Mouse (Mus musculus) midbrain, embryonic 16.5 days (tissue): ENCODE data around the gene Col8a1. TPM values are rescaled to one million over a fixed set of nuclear protein-coding genes. Genes with fewer than 3 reads are reported as not detected.

Experiments used
- ATAC-seq: fragments of 200-750 bp; cut with Nextera tagmentation; 2 replicates; pipeline ENCODE4 v1.8.0; 2017; ENCODE audit warnings: moderate TSS enrichment
- H3K27ac ChIP-seq: fragments of 300-500 bp; sonication (generic); 2 replicates; pipeline ENCODE4 v1.5.1; 2014; ENCODE audit warnings: mild to moderate bottlenecking, low read length, mixed read lengths
- H3K27me3 ChIP-seq: fragments of 300-500 bp; sonication (generic); 2 replicates; pipeline ENCODE4 v1.6.1; 2014; ENCODE audit warnings: low read depth, low read length, mixed read lengths; ENCODE audit not compliant: control insufficient read depth, insufficient read depth
- H3K36me3 ChIP-seq: fragments of 300-500 bp; sonication (generic); 2 replicates; pipeline ENCODE4 v1.6.1; 2014; ENCODE audit warnings: mild to moderate bottlenecking, low read length, moderate library complexity, mixed read lengths; ENCODE audit not compliant: control insufficient read depth, insufficient read depth
- H3K4me1 ChIP-seq: fragments of 300-500 bp; sonication (generic); 2 replicates; pipeline ENCODE4 v1.6.1; 2014; ENCODE audit warnings: mild to moderate bottlenecking, low read length, mixed read lengths; ENCODE audit not compliant: control insufficient read depth, insufficient read depth
- H3K4me2 ChIP-seq: fragments of 300-500 bp; sonication (generic); 2 replicates; pipeline ENCODE4 v1.6.1; 2014; ENCODE audit warnings: mild to moderate bottlenecking, low read length, mixed read lengths
- H3K4me3 ChIP-seq: fragments of 300-500 bp; sonication (generic); 2 replicates; pipeline ENCODE4 v1.5.1; 2014; ENCODE audit warnings: low read depth, mild to moderate bottlenecking, low read length, moderate library complexity, mixed read lengths
- H3K9ac ChIP-seq: fragments of 300-500 bp; sonication (generic); 2 replicates; pipeline ENCODE4 v1.6.1; 2014; ENCODE audit warnings: low read depth, low read length, mixed read lengths
- H3K9me3 ChIP-seq: fragments of 300-500 bp; sonication (generic); replicated peaks from 2 replicates; pipeline ENCODE4 v1.6.1; 2014; ENCODE audit warnings: mild to moderate bottlenecking, low read length, mixed read lengths; ENCODE audit not compliant: control insufficient read depth, poor library complexity, severe bottlenecking
- WGBS: fragments of 180-500 bp; shearing (Covaris S2); extraction: QIAGEN DNeasy Blood & Tissue Kit; methylation state at CpG from one replicate; pipeline ENCODE4 v1.1.7; 2014; 5-methylcytosine and 5-hydroxymethylcytosine counted together
- polyA plus RNA-seq: library from polyadenylated mRNA; unstranded; fragments of >200 nt; fragmentation: Nextera tagmentation; extraction: Ambion mirVana; gene quantifications from 2 replicates; pipeline ENCODE4 v1.2.1, GENCODE M21; 2015

Gene Col8a1
- polyA plus RNA-seq, 1 experiment from 2014 or later, result 4.8 TPM

DNA sequence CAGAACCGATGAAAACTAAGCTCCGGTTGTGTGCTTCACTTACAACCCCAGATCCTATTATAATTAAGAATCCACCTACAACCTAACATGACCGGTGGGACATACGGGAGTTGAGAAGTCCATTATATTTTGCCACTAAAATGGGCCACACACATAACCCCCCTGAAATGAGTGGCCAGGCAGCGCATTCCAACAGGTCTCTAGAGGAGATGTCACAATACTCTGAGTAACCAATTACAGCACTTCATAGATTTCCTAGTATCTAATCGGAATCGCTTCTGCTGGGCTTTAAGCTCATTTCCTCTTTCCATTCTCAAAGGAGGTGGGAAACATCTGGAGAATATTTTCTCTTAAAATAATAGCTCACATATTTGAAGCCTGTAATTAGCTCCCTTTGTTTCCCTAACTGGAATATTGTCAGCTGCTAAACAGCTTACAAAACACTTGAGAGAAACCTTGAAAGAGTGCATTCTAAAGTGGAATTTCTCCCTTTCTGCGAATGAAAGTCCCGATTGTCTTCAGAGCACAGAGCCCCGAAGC is 113.1 kb downstream of the Col8a1 start:
- no peaks in the 10 kb centered on the region for H3K4me1 ChIP-seq
- H3K9ac ChIP-seq, result no peak overlapping the region
- H3K36me3 ChIP-seq, result no peaks in the 10 kb centered on the region
- no peaks in the 10 kb centered on the region for H3K9me3 ChIP-seq
- H3K27me3 ChIP-seq, result no peaks in the 10 kb centered on the region
- 85% methylated on average over 10 of the region's 10 CpGs for WGBS
- H3K4me2 ChIP-seq, result no peak overlapping the region
- no peak overlapping the region for H3K27ac ChIP-seq
- no peak overlapping the region for H3K4me3 ChIP-seq
- no peak for ATAC-seq

DNA sequence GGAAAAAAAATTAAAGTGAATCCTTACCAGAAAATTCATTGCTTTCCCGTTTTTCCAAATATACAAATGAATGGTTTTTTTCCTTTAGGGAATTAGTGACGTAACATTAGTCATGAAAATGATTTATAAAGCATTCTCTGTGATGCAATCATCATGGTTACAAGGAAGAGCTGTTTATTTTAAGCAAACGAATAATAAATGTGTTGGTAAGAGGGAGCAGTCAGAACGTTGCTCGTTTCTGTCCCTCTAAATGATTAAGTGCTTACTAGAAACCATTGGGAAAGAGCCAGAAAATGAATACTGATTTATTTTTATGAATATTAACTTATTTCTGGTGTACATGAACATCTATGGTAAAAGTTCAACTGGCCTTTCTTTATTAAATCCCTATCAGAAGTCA is 119.8 kb downstream of the Col8a1 start:
- H3K4me1 ChIP-seq, result no peaks in the 10 kb centered on the region
- no peaks in the 10 kb centered on the region for H3K36me3 ChIP-seq
- ATAC-seq, result no peak
- no peaks in the 10 kb centered on the region for H3K27me3 ChIP-seq
- H3K27ac ChIP-seq, result no peak overlapping the region
- no peak overlapping the region for H3K4me2 ChIP-seq
- H3K4me3 ChIP-seq, result no peak overlapping the region
- no peaks in the 10 kb centered on the region for H3K9me3 ChIP-seq
- H3K9ac ChIP-seq, result no peak overlapping the region
- WGBS, result 75% methylated on average over 5 of the region's 5 CpGs

DNA sequence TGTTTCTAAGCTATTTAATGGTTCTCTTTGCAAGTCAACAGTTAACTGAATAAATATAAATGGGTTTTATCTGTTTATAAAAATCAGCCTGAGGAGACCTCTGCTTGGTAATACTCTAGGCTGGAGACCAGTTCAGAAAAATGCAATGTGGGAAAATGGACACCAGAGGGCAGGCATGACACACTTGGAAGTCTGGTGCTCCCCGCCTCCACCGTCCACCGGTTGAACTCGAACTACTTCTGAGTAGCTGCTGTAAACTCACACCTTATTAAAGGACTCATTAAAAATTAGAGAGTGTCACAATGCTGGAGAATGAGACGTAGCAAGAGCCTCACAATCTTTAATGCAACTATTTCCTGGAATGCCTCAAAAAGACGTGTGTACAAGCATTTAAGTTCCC is 120.3 kb downstream of the Col8a1 start:
- Histone ChIP-seq H3K9me3 (no peaks in the 10 kb centered on the region), H3K27me3 (no peaks in the 10 kb centered on the region), H3K4me2 (no peak overlapping the region), H3K9ac (no peak overlapping the region), H3K4me3 (no peak overlapping the region), H3K36me3 (no peaks in the 10 kb centered on the region), H3K27ac (no peak overlapping the region), H3K4me1 (no peaks in the 10 kb centered on the region)
- WGBS, result 9% methylated on average over 6 of the region's 6 CpGs
- 0 out of 2 replicates have a peak, but pooled peaks have one; percentile 80 for ATAC-seq

DNA sequence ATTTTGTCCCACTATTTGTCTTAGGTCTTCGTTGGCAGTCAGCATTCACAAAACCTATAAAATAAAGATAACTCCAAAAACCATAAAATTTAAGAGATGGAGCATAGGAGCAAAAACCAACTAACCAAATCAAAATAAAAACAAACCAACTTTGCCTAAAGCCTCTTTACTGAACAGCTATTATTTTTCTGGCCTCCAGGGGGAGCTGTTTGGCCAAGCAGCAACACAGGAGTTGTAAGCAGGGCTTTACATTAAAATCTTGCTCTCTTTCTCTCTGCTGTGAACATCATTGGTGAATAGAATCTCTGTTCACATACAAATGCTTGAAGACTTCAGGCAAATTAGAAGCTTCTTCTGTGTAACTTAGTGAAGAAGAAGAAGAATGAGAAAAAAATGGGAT is 142.8 kb downstream of the Col8a1 start:
- Histone ChIP-seq H3K4me1 (peaks cover 2% of the 10 kb centered on the region; the same call in 1 of the 2 replicates), H3K36me3 (no peaks in the 10 kb centered on the region), H3K27me3 (no peaks in the 10 kb centered on the region), H3K9ac (no peak overlapping the region), H3K4me3 (no peak overlapping the region), H3K27ac (no peak overlapping the region), H3K4me2 (no peak overlapping the region), H3K9me3 (no peaks in the 10 kb centered on the region)
- ATAC-seq, result no peak
- 8% methylated on average over 1 of the region's 1 CpGs for WGBS

DNA sequence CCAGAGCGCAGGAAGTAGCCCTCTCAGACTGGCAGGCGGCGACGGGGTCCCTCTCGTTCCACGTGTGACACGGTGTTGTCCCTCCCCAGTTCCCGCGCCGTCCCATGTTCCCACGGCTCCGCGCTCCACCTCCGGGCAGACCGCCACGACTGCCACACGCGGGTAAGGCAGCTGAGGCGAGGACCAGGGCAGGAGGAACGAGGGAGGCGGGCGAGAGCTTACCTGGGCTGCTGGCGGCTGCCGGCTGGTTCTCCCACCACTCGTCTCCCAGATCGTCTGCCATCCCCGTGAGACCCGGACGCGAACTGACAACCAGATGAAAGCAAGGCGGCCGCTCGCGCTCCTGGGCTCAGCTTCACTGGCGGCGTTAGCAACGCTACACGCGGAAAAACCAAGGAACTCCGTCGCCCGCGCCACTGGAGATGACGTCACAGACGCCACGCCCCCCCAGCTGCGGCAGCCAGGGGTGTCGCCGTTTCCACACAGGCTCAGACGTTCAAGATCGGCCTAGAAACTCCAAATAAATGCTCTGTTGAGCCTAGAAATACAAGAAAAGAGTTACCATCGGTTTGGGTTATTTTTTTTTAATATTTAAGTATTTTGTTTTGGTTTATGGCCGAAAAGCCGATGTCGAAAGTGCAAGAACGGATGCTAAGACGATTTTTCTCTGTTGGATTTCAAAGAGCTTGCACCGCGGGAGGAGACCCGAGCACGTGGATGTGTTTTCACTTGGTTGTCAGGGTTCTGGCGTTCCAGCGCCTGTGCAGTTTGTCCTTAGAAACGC is 147.9 kb downstream of the Col8a1 start, which contains the start of gene Cmss1:
Cmss1 (minus strand) TSS at position 421 of the 784 bp plus-strand sequence.
- Histone ChIP-seq H3K27me3 (no peaks in the 10 kb centered on the region), H3K4me3 (peak within 1 kb of the TSS; percentile 91), H3K9ac (peak within 1 kb of the TSS; percentile 78), H3K36me3 (no peaks in the 10 kb centered on the region), H3K27ac (peak within 1 kb of the TSS; percentile 84), H3K9me3 (no peaks in the 10 kb centered on the region), H3K4me1 (peaks cover 2% of the 10 kb centered on the region; the same call in 1 of the 2 replicates), H3K4me2 (peak within 1 kb of the TSS; percentile 86)
- WGBS, result under 1% methylated on average over 64 of the region's 64 CpGs
- ATAC-seq, result peak; percentile 96

DNA sequence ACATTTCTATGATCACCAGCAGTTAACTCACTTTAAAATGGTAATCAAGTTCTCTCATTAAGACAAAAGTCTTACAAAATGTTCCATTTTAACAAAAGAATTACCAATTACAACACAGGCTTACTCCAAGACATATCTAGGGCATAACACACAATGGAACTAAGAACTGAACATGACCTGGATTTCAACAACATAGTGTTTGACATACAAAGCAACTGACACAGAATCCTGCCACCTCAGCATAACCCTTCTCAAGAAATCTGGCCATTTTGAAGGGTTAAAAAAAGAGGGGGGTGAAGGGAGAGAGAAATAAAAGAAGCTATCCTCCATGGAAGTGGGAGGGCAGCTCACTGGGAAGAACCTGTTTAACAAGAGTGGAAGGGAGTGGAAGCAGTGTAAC is 153.5 kb downstream of the Col8a1 start:
- Histone ChIP-seq H3K36me3 (no peaks in the 10 kb centered on the region), H3K27ac (no peak overlapping the region), H3K4me2 (no peak overlapping the region), H3K27me3 (no peaks in the 10 kb centered on the region), H3K4me1 (no peaks in the 10 kb centered on the region), H3K9me3 (no peaks in the 10 kb centered on the region), H3K9ac (no peak overlapping the region), H3K4me3 (no peak overlapping the region)
- ATAC-seq, result no peak

DNA sequence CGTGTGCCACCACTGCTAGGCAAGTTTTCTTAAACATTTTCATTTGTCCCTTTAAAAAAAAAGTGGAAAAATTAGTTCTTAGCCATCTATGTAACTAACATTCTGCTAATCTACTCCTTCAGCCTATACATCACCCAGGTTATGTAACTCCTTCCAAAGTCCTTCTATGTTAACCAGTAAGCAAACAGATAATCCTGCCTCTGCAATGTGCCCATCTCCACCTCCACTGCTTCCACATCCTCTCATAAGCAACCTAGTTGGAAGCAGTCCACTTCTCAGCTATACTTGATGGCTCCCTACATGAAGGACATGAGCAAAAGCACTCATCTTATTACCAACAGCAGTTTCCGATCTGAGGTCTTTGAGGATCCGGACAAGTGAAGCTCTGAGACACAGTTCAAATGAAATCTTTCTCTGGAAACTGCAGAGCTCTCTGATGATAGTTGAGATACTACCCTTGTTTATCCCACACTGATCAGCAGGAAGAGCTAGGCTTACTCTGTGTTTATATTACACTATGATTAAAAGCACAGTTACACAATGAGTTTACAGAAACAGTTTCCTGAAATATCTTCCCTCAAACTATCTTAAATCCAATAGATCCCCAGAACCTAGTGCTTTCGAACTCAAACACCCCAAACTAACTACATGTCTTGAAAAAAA is 157.1 kb downstream of the Col8a1 start:
- H3K4me1 ChIP-seq, result no peaks in the 10 kb centered on the region
- H3K4me2 ChIP-seq, result no peak overlapping the region
- no peak for ATAC-seq
- no peaks in the 10 kb centered on the region for H3K9me3 ChIP-seq
- H3K27ac ChIP-seq, result no peak overlapping the region
- H3K4me3 ChIP-seq, result no peak overlapping the region
- H3K27me3 ChIP-seq, result no peaks in the 10 kb centered on the region
- WGBS, result 89% methylated on average over 4 of the region's 4 CpGs
- no peak overlapping the region for H3K9ac ChIP-seq
- no peaks in the 10 kb centered on the region for H3K36me3 ChIP-seq

DNA sequence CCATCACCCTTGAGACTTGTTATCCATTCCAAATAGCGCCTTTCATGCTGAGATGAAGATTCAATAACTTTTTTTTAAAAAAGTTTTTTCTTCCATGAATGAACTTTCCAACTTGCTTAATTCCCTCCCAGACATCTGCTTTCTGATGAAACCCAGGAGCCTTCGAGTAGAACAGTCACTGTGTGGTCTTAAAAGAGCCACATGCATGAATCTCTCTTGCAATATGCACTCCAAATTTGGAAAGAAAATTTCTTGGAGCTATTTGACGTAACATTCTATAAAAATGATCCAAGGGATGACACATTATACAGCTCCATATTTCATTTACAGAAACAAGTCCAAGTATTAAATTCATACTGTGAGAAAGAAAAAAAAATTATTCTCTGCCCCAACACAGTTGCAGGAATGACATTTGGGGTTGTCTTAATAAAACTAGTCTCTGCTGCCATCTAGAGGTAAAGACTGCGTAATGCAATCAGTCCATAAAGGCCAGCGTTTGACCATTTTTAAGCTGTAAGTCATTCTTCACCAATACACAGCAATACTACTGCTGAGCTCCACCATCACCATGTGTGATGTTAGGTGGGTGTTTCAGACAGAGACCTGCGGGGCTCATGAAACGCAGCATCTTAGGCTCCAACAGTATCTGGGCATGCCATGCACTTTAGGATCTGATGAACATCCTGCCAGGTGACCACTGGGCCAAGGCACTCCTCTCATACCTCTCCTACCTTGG is 160.9 kb downstream of the Col8a1 start:
- Histone ChIP-seq H3K36me3 (no peaks in the 10 kb centered on the region), H3K4me1 (no peaks in the 10 kb centered on the region), H3K4me2 (no peak overlapping the region), H3K4me3 (no peak overlapping the region), H3K9me3 (no peaks in the 10 kb centered on the region), H3K9ac (peak overlapping the region; percentile 21; the same call in 1 of the 2 replicates), H3K27me3 (no peaks in the 10 kb centered on the region), H3K27ac (no peak overlapping the region)
- 39% methylated on average over 7 of the region's 7 CpGs for WGBS
- ATAC-seq, result peak; percentile 71
